Mouse (Mus musculus) layer of hippocampus, adult 18-20 months (tissue): ENCODE measurements around the gene Grasp. TPM values are rescaled to one million over a fixed set of nuclear protein-coding genes. Genes with fewer than 3 reads are reported as not detected.
A peak's percentile ranks its signal among the peaks of the same experiment; 100 is the strongest.

Source experiments
- DNase-seq, 2 experiments: peaks; one replicate each; pipeline ENCODE4 v3.0.0; 2022; ENCODE audit warnings: low spot score in 2 of 2
- long read RNA-seq: library from polyadenylated mRNA; stranded (forward); transcript quantifications from one replicate; pipeline ENCODE4 v2.0.0, GENCODE M21; 2021
- total RNA-seq, 2 experiments: library from RNA; stranded (reverse); gene quantifications; 2 replicates each; pipeline ENCODE4 v1.2.3; 2021

Gene Grasp
- total RNA-seq = 10 to 100 TPM; 75.9 to 86.7 TPM
- long read RNA-seq, transcript Grasp-201 (8 exons, 2,033 nt) = major isoform, 135 of 151 reads
- long read RNA-seq, partial matches to known transcripts = 3 of 151 reads
- long read RNA-seq, other reads (novel, unspliced or antisense) = 13 of 151 reads

- DNase-seq = peak; percentile 91 to 94
Measured at GRCm38 (mm10) chr15:101224006-101224906, at the start of gene Grasp. Grasp (plus strand) TSS chr15:101224188.

- no peak for DNase-seq
Measured at GRCm38 (mm10) chr15:101174294-101175130, 49.5 kb upstream of the Grasp start.

- no peak for DNase-seq
Measured at GRCm38 (mm10) chr15:101175131-101175460, 48.9 kb upstream of the Grasp start.

- DNase-seq = no peak
Measured at GRCm38 (mm10) chr15:101175613-101176283, 48.2 kb upstream of the Grasp start.

- DNase-seq = no peak
Measured at GRCm38 (mm10) chr15:101176284-101176680, 47.7 kb upstream of the Grasp start.

GRCm38 (mm10) chr15:101176795-101177691 is 46.9 kb upstream of the Grasp start:
- no peak for DNase-seq

GRCm38 (mm10) chr15:101180363-101181105 is 43.5 kb upstream of the Grasp start:
- no peak for DNase-seq

- DNase-seq = no peak
Measured at GRCm38 (mm10) chr15:101181106-101181466, 42.9 kb upstream of the Grasp start.

- DNase-seq = no peak
Measured at GRCm38 (mm10) chr15:101181500-101181899, 42.5 kb upstream of the Grasp start.

GRCm38 (mm10) chr15:101182676-101183075 is 41.3 kb upstream of the Grasp start:
- no peak for DNase-seq

- no peak for DNase-seq
Measured at GRCm38 (mm10) chr15:101184300-101184699, 39.7 kb upstream of the Grasp start.

GRCm38 (mm10) chr15:101185549-101185948 is 38.4 kb upstream of the Grasp start:
- no peak for DNase-seq

GRCm38 (mm10) chr15:101187907-101188306 is 36.1 kb upstream of the Grasp start:
- no peak for DNase-seq

- DNase-seq = no peak
Measured at GRCm38 (mm10) chr15:101189981-101190761, 33.8 kb upstream of the Grasp start.

GRCm38 (mm10) chr15:101190762-101191150 is 33.2 kb upstream of the Grasp start:
- no peak for DNase-seq

GRCm38 (mm10) chr15:101191459-101192259 is 32.3 kb upstream of the Grasp start:
- no peak for DNase-seq

GRCm38 (mm10) chr15:101192260-101192640 is 31.7 kb upstream of the Grasp start:
- no peak for DNase-seq

- DNase-seq = no peak
Measured at GRCm38 (mm10) chr15:101192651-101193050, 31.3 kb upstream of the Grasp start.
